Mouse (Mus musculus): ENCODE measurements around the gene Sycp2. TPM values are rescaled to one million over a fixed set of nuclear protein-coding genes. Genes with fewer than 3 reads are reported as not detected.
"Not testable (repeated sequence)": the region's sequence is repeated elsewhere in the genome, so short reads cannot be mapped to it uniquely, and the experiment has no call there.

Gene Sycp2
- total RNA-seq, 2 experiments from 2014 or later = 0.54 to 1.0 TPM

GRCm38 (mm10) chr2:178414261-178415149, 7.0 kb upstream of the Sycp2 start, which contains the start of the genes Ppp1r3d and Fam217b:
Gene Ppp1r3d, minus strand, starts transcription at chr2:178414472.
Gene Fam217b, plus strand, starts transcription at chr2:178414524.
- intact Hi-C loops (cut with DNase I) = no loop called here
- peak; percentile 80 for DNase-seq

GRCm38 (mm10) chr2:178413481-178414260, 6.2 kb upstream of the Sycp2 start:
- DNase-seq = peak; percentile 36
- intact Hi-C loops (cut with DNase I) = no loop called here

- intact Hi-C loops (cut with DNase I) = no loop called here
- DNase-seq = no peak
Measured at GRCm38 (mm10) chr2:178413081-178413480, 5.6 kb upstream of the Sycp2 start.

DNA sequence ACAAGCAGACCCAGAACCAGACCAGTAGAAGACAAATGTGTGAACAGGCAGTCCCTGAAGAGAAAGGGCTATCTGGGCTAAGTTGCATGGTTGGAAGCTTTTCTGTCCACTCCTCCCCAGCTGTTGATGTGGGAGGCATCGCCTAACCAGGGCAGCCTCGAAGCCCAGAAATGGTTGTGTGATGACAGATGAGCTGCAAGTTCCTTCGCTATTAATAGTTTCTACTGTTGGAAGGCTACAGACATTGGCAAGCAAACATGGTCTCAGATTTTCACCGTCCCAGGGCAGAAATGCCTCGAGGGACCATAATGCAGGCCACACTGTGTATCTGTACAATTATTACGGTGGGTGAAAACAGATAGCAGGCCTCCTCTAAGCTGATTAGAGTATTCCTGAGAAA, 5.1 kb upstream of the Sycp2 start:
- intact Hi-C loops (cut with DNase I) = no loop called here
- DNase-seq = no peak

DNA sequence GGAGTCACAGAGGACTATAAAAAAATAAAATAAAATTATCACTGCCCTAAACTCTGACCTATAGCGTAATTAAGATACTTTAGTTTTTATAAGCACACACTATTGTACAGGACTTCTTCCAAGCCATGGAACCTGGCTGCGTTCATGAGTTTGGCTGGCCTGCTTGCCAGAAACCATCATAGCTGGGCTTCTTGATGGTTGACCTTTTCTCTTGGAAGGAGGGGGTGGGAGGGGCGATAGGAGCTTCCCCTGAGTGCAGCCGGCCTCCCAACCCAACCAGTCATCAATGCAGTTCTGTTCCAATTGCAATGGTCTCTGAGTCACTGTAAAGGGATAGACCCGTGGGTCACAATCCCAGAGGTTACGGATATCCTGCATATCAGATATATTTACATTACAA, 2.8 kb upstream of the Sycp2 start:
- intact Hi-C loops (cut with DNase I) = no loop called here
- no peak for DNase-seq

- intact Hi-C loops (cut with DNase I) = no loop called here
- no peak for DNase-seq
Measured at GRCm38 (mm10) chr2:178409024-178409423, 1.5 kb upstream of the Sycp2 start.

DNA sequence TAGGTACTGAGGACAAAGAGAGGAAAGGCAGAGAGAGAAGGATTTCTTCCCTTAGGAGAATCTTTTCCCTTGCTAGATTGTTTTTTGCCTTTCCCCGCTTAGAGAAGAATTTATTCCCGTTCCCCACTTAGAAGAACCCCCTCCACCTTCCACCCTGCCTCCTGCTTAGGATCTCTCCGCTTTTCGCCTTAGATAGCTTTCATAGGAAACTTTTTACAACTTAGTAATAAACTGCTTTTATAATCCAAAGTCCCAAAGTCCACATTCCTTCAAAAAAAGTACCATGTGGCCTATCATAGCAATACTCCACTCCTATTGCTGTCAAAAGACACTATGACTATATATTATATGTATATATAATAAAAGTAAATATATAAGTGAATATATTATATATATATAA, 64.9 kb downstream of the Sycp2 start:
- intact Hi-C loops (cut with DNase I) = no loop called here
- no peak for DNase-seq

- DNase-seq; intact Hi-C loops (cut with DNase I): not testable (repeated sequence)
Measured at GRCm38 (mm10) chr2:178342105-178342504, 65.4 kb downstream of the Sycp2 start.

GRCm38 (mm10) chr2:178339044-178339443, 68.4 kb downstream of the Sycp2 start:
- intact Hi-C loops (cut with DNase I) = loop anchor here (5.0 kb wide), 2 partner anchors 52 to 202 kb away; no protein-coding TSS in a partner anchor
- no peak for DNase-seq

DNA sequence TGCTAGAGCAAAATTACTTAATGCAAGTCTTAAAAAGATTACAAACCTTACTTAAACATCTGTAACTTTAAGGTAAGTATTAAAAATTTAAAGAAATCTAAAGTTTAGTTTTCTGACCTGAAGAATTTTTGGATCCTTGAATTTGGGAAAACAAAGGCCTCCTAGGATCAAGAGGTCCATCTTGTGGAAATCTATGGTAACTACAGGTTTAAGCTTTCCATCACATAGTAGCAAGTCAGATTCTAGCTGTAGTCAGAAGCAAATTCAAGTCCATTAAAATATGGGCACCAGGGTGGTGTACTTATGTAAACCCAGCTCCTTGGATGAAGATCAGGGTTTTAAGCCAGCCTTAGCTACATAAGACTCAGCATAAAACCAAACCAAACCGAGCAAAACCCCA, 69.6 kb downstream of the Sycp2 start:
- DNase-seq = no peak
- intact Hi-C loops (cut with DNase I) = loop anchor here (5.0 kb wide), 2 partner anchors 51 to 201 kb away; no protein-coding TSS in a partner anchor

DNA sequence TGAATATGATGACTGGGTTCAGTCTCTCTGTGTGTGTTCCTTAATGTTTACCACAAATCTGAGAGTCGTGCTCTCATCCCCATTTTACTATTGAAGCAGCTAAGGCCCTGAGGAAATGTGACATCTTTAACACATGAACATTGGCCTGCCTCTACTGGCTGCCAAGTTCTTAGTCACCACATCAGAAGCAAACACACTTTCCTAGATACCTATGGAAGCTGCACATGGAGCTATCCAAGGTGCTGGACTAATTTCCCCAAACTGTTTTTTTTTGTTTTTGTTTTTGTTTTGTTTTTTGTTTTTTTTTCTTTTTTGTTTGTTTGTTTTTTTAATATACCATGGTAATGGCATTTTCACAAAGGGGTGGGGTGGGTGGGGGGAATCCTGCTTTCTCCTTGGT, 77.5 kb downstream of the Sycp2 start:
- no peak for DNase-seq
- intact Hi-C loops (cut with DNase I) = no loop called here

DNA sequence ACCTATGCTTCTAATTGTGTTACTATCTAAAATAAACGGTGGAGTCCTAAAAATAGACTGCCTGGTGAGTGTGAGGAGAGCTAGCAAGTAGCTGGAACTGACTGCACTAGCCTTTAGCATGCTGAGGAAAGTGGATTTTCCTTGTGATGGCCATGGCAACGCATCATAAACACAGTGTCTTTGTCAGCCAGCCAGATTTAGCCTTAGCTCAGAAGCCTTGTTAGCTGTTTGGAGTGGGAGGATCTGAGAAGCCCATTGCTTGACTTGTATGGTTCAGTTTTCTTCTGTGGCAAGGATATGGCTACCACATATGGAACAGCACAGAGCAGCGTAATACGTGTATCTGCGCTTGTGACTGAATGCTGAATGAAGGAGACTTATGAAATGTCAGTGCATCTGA, 77.9 kb downstream of the Sycp2 start:
- intact Hi-C loops (cut with DNase I) = no loop called here
- DNase-seq = no peak

DNA sequence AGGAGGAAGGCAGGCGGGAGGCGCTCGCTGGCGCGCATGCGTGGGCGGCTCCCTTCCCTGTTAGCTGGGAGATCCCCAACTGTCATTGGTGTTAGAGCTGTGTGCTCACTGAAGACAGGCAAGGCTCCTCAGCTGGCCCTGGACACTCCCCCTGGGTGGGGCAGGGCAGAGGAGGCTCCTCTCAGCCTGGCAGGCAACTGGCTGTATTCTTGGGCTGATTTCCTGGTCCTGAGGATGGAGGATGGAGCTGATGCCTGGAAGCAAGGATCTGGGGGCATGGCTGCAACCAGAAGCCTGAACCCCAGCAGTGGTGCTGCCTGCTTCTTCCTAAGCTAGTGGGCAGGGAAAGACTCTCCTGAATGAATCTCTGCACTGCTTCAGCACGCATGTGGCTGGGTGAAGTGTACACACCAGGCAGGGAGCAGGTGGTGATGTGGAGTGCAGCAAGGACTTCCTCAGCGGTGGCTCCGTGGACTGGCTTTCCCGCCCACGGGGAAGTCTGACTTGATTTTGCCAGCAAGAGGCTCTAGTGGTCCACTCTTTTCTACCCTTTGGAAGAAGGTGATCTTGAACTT, 79.9 kb downstream of the Sycp2 start:
- intact Hi-C loops (cut with DNase I) = no loop called here
- peak; percentile 82 for DNase-seq

- intact Hi-C loops (cut with DNase I) = no loop called here
- DNase-seq = no peak
Measured at GRCm38 (mm10) chr2:178326750-178327465, 80.6 kb downstream of the Sycp2 start.

- intact Hi-C loops (cut with DNase I) = no loop called here
- DNase-seq = no peak
Measured at GRCm38 (mm10) chr2:178326067-178326466, 81.4 kb downstream of the Sycp2 start.

- intact Hi-C loops (cut with DNase I) = no loop called here
Measured at GRCm38 (mm10) chr2:178324818-178325217, 82.7 kb downstream of the Sycp2 start.

DNA sequence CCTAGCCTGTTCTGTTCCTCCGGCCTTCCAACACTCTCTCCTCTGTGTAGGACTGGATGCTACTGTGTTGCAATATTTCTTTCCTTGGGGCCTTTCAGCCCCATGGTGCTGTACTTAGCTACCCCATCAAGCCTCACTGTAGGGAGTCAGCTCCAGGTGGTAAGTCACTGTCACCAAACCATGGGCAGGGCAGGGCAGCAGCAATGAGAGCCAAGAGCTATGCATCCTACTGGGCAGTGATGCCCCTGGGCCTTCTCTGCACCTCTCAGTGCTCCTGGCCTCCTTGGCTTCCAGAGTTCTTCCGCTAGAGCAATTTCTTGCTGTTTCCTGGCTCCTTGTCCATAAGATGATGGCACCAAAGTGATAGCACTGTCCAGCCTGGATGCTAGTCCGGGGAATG, 83.1 kb downstream of the Sycp2 start:
- intact Hi-C loops (cut with DNase I) = no loop called here
- no peak for DNase-seq

More at GRCm38 (mm10) chr2:178324818-178325217, 82.7 kb downstream of the Sycp2 start:
- DNase-seq = no peak

- no peak for DNase-seq
Measured at GRCm38 (mm10) chr2:178321271-178321670, 86.2 kb downstream of the Sycp2 start.

DNA sequence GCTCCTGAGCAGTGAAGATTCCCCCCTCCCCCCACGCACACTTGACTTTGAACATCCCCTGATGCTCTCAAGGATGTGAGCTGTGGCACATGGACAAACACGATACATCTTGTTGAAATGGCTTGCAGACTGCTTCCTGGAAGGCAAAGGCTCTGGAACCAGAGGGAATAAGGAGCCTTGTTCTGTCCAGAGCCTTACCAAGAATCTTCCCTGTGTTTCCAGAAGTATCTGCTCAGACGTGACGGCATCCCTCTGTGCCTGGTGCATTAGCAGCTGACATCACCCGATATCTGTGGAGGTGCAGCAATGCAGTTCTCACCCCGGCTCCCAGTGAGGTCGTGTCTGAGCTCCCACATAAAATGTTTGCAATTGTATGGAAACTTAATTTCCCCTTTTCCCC, 87.7 kb downstream of the Sycp2 start:
- DNase-seq = no peak
- intact Hi-C loops (cut with DNase I) = no loop called here

More at GRCm38 (mm10) chr2:178321271-178321670, 86.2 kb downstream of the Sycp2 start:
- intact Hi-C loops (cut with DNase I) = no loop called here

- intact Hi-C loops (cut with DNase I) = no loop called here
- no peak for DNase-seq
Measured at GRCm38 (mm10) chr2:178316281-178316680, 91.2 kb downstream of the Sycp2 start.
